Mouse (Mus musculus) testis, adult 2 months (tissue): ENCODE results near the gene Mog. TPM values are rescaled to one million over a fixed set of nuclear protein-coding genes. Genes with fewer than 3 reads are reported as not detected.

ENCODE experiments used
- H3K27ac ChIP-seq: fragments of 200-500 bp; 2 replicates; pipeline ENCODE4 v1.5.1; 2012; ENCODE audit warnings: low read depth, low read length; ENCODE audit not compliant: control insufficient read depth, insufficient read depth
- H3K27me3 ChIP-seq: fragments of 200-500 bp; 2 replicates; pipeline ENCODE4 v1.6.1; 2012; ENCODE audit warnings: mild to moderate bottlenecking, low read length, moderate library complexity; ENCODE audit not compliant: control insufficient read depth, insufficient read depth
- H3K36me3 ChIP-seq: fragments of 200-500 bp; 2 replicates; pipeline ENCODE4 v1.6.1; 2012; ENCODE audit warnings: mild to moderate bottlenecking, low read length; ENCODE audit not compliant: control insufficient read depth, insufficient read depth
- H3K4me1 ChIP-seq: fragments of 200-500 bp; 2 replicates; pipeline ENCODE4 v1.6.1; 2012; ENCODE audit warnings: low read length; ENCODE audit not compliant: control insufficient read depth, insufficient read depth
- H3K4me3 ChIP-seq: fragments of 200-500 bp; 2 replicates; pipeline ENCODE4 v1.5.1; 2012; ENCODE audit warnings: low read depth, mild to moderate bottlenecking, low read length, moderate library complexity, mixed read lengths; ENCODE audit not compliant: control insufficient read depth
- CTCF ChIP-seq: fragments of 200-500 bp; IDR thresholded peaks from 2 replicates; pipeline ENCODE4 v1.5.1; 2012; ENCODE audit warnings: low read depth, mild to moderate bottlenecking, inconsistent platforms, low read length, moderate library complexity; ENCODE audit not compliant: control insufficient read depth, insufficient read depth, insufficient replicate concordance
- POLR2A ChIP-seq: fragments of 200-500 bp; IDR thresholded peaks from 2 replicates; pipeline ENCODE4 v1.6.1; 2012; ENCODE audit warnings: low read depth, mild to moderate bottlenecking, inconsistent platforms, low read length, moderate library complexity; ENCODE audit not compliant: control insufficient read depth
- polyA plus RNA-seq: library from polyadenylated mRNA; depleted of rRNA; stranded (reverse); fragments of >200 nt; gene quantifications from 2 replicates; pipeline ENCODE4 v1.2.3, GENCODE M21; 2012

The Mog gene
- polyA plus RNA-seq, 1 experiment = 0.05 TPM

- Histone ChIP-seq H3K27ac (no peak overlapping the region), H3K36me3 (no peaks in the 10 kb centered on the region), H3K4me1 (no peaks in the 10 kb centered on the region), H3K4me3 (no peak overlapping the region), H3K27me3 (no peaks in the 10 kb centered on the region)
- TF ChIP-seq CTCF (no peak), POLR2A (no peak)
Measured at GRCm38 (mm10) chr17:37018328-37018727, 4.9 kb downstream of the Mog start.

GRCm38 (mm10) chr17:37016333-37016732 is 6.9 kb downstream of the Mog start:
- Histone ChIP-seq H3K27me3 (no peaks in the 10 kb centered on the region), H3K4me1 (no peaks in the 10 kb centered on the region), H3K27ac (no peak overlapping the region), H3K36me3 (no peaks in the 10 kb centered on the region), H3K4me3 (no peak overlapping the region)
- TF ChIP-seq POLR2A (no peak), CTCF (no peak)

GRCm38 (mm10) chr17:37012141-37012540 is 11.1 kb downstream of the Mog start:
- Histone ChIP-seq H3K4me1 (no peaks in the 10 kb centered on the region), H3K36me3 (no peaks in the 10 kb centered on the region), H3K27ac (no peak overlapping the region), H3K4me3 (no peak overlapping the region), H3K27me3 (no peaks in the 10 kb centered on the region)
- no peak for TF ChIP-seq POLR2A
- no peak for TF ChIP-seq CTCF

- no peaks in the 10 kb centered on the region for H3K36me3 ChIP-seq
- no peak overlapping the region for H3K4me3 ChIP-seq
- no peak overlapping the region for H3K27ac ChIP-seq
- H3K4me1 ChIP-seq = no peaks in the 10 kb centered on the region
- no peaks in the 10 kb centered on the region for H3K27me3 ChIP-seq
- no peak for TF ChIP-seq POLR2A
- no peak for TF ChIP-seq CTCF
Measured at GRCm38 (mm10) chr17:37011719-37012118, 11.5 kb downstream of the Mog start.

- no peaks in the 10 kb centered on the region for H3K27me3 ChIP-seq
- H3K27ac ChIP-seq = no peak overlapping the region
- no peaks in the 10 kb centered on the region; the same call in 1 of the 2 replicates for H3K4me1 ChIP-seq
- H3K4me3 ChIP-seq = no peak overlapping the region
- TF ChIP-seq CTCF = no peak
- TF ChIP-seq POLR2A = no peak
- H3K36me3 ChIP-seq = no peaks in the 10 kb centered on the region
Measured at GRCm38 (mm10) chr17:37009460-37010042, 13.6 kb downstream of the Mog start.

- Histone ChIP-seq H3K27ac (no peak overlapping the region), H3K4me3 (no peak overlapping the region), H3K4me1 (no peaks in the 10 kb centered on the region; the same call in 1 of the 2 replicates), H3K27me3 (no peaks in the 10 kb centered on the region), H3K36me3 (no peaks in the 10 kb centered on the region)
- TF ChIP-seq POLR2A (no peak), CTCF (no peak)
Measured at GRCm38 (mm10) chr17:37008161-37008560, 15.0 kb downstream of the Mog start.

- no peaks in the 10 kb centered on the region for H3K27me3 ChIP-seq
- peaks cover 8% of the 10 kb centered on the region for H3K4me1 ChIP-seq
- TF ChIP-seq POLR2A (no peak), CTCF (no peak)
- no peaks in the 10 kb centered on the region for H3K36me3 ChIP-seq
- H3K4me3 ChIP-seq = peak overlapping the region; percentile 78
- H3K27ac ChIP-seq = no peak overlapping the region
Measured at GRCm38 (mm10) chr17:37003366-37003765, 19.8 kb downstream of the Mog start.
